Mouse (Mus musculus): Measurements from ENCODE around the gene Cabp7. TPM values are rescaled to one million over a fixed set of nuclear protein-coding genes. Genes with fewer than 3 reads are reported as not detected.

The Cabp7 gene
- polyA plus RNA-seq, 1 experiment from 2014 or later: 2.3 TPM

DNA sequence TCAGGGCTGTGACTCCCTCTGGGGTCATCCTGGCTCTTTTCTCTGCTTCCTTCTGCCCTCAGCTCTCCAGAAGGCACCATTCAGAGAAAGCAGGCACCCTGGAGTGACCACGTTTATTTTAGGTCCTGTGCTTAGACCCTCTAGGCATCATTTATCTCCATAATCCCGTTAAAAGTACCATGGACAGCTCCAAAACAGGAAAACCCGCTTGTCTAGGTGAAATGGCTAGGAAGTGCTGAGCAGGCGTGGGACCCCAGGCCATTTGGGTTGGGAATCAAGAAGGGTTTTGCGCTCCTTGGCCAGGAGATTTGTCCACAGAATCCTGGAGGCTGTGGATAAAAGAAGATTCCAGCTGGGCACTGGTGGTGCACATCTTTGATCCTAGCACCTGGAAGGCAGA is 17.1 kb upstream of the Cabp7 start:
- Histone ChIP-seq H3K9ac (no peak overlapping the region), H3K4me3 (no peak overlapping the region), H3K4me2 (no peak overlapping the region), H3K27me3 (no peaks in the 10 kb centered on the region), H3K27ac (replicated peaks) (no peak overlapping the region), H3K9me3 (no peaks in the 10 kb centered on the region), H3K4me1 (replicated peaks) (peaks cover 32% of the 10 kb centered on the region), H3K36me3 (no peaks in the 10 kb centered on the region)
- no peak for ATAC-seq (ENCODE audit: low FRiP score, low read depth)
- 32% methylated on average over 5 of the region's 5 CpGs for WGBS

DNA sequence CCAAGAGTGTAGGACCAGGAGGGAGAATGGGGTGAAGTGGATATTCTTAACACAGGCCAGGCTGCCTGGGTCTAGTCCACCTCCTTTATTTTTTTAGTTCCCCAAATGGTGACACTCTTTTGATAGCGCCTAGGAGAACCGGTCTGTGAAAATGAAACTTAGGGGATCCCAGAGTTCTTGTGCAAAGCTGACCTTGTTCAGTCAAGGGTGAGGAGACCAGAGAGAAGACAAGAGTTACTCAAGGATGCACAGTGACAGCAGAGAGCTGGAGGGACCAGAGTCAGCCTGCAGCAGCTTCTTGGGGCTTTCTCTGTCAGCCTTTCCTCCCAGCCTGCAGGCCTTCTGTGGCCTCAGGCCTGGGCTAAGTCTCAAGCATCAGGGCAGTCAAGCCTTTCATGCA is 15.9 kb upstream of the Cabp7 start:
- Histone ChIP-seq H3K36me3 (no peaks in the 10 kb centered on the region), H3K27me3 (no peaks in the 10 kb centered on the region), H3K9me3 (no peaks in the 10 kb centered on the region), H3K4me2 (no peak overlapping the region), H3K27ac (replicated peaks) (0 out of 2 replicates have a peak overlapping the region, but pooled peaks have one; percentile 39), H3K4me3 (no peak overlapping the region), H3K9ac (no peak overlapping the region), H3K4me1 (replicated peaks) (peaks cover 32% of the 10 kb centered on the region)
- ATAC-seq (ENCODE audit: low FRiP score, low read depth): no peak
- 25% methylated on average over 2 of the region's 2 CpGs for WGBS

DNA sequence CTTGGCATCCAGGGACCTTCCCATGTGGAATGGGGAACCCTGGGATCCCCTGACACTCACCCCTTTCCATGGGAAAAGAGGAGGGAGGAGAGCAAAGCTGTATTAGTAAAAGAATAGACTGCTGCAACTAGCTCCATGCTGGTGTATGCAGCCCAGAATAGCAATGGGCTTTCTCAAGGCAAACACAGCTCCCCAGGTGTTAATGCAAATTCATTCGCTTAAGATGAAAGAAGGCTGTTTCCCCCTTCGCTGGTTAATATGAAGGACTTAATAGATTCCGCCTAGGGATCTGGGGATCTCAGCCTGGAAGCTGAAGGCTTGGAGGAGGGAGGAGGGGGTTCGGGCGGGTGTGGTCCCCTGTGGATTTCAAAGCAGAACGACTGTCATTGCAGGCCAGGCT is 15.4 kb upstream of the Cabp7 start:
- H3K36me3 ChIP-seq: no peaks in the 10 kb centered on the region
- no peaks in the 10 kb centered on the region for H3K27me3 ChIP-seq
- H3K4me1 ChIP-seq (replicated peaks): peaks cover 32% of the 10 kb centered on the region
- no peak overlapping the region for H3K4me3 ChIP-seq
- peak overlapping the region; percentile 53 for H3K27ac ChIP-seq (replicated peaks)
- WGBS: 8% methylated on average over 6 of the region's 6 CpGs
- no peak overlapping the region for H3K4me2 ChIP-seq
- no peaks in the 10 kb centered on the region for H3K9me3 ChIP-seq
- peak; percentile 28; the same call in 1 of the 2 replicates for ATAC-seq (ENCODE audit: low FRiP score, low read depth)
- H3K9ac ChIP-seq: no peak overlapping the region

DNA sequence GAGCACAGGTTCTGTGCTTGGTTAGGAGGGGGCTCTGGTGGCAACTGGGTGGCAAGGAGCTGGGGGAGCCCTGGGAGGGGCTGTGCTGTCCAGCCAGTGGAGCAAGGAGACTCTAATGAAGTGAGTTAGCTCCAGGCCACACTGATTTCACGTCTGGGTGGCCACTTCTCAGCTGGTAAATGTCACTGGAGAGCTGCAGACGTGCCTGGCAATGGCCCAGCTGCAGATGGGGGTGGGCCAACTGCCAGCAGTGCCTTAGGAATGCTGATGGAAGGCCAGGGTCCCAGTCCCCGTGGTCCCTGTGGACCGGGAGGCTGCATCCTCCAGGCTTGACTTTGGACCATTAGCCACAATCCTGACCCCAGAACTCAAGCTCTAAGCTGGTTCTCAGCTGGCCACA is 13.9 kb upstream of the Cabp7 start:
- ATAC-seq (ENCODE audit: low FRiP score, low read depth): peak; percentile 16; the same call in 1 of the 2 replicates
- Histone ChIP-seq H3K36me3 (no peaks in the 10 kb centered on the region), H3K4me3 (no peak overlapping the region), H3K4me2 (no peak overlapping the region), H3K9me3 (no peaks in the 10 kb centered on the region), H3K9ac (no peak overlapping the region), H3K27me3 (no peaks in the 10 kb centered on the region), H3K4me1 (replicated peaks) (peaks cover 36% of the 10 kb centered on the region), H3K27ac (replicated peaks) (no peak overlapping the region)
- 13% methylated on average over 4 of the region's 4 CpGs for WGBS

DNA sequence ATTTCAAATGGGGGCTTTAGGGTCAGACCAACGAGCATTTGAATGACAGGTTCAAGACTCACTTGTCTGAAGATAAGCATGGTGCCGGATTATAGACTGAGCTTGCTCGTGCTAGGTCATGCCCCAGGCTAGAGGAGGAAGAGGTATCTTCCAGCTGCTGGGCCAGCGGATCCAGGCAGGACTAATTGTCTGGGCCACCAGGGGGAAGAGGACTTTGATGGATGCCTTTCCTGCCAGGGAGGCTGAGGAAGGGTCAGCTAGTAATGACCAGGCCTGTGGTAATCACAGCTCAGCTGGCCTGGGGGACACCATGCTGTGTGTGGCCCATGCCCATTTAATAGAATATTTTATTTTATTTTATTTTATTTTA is 11.2 kb upstream of the Cabp7 start:
- Histone ChIP-seq H3K27me3 (no peaks in the 10 kb centered on the region), H3K4me2 (no peak overlapping the region), H3K4me1 (replicated peaks) (peaks cover 38% of the 10 kb centered on the region), H3K27ac (replicated peaks) (no peak overlapping the region), H3K36me3 (no peaks in the 10 kb centered on the region), H3K4me3 (no peak overlapping the region), H3K9me3 (no peaks in the 10 kb centered on the region), H3K9ac (no peak overlapping the region)
- 19% methylated on average over 4 of the region's 4 CpGs for WGBS
- no peak for ATAC-seq (ENCODE audit: low FRiP score, low read depth)

DNA sequence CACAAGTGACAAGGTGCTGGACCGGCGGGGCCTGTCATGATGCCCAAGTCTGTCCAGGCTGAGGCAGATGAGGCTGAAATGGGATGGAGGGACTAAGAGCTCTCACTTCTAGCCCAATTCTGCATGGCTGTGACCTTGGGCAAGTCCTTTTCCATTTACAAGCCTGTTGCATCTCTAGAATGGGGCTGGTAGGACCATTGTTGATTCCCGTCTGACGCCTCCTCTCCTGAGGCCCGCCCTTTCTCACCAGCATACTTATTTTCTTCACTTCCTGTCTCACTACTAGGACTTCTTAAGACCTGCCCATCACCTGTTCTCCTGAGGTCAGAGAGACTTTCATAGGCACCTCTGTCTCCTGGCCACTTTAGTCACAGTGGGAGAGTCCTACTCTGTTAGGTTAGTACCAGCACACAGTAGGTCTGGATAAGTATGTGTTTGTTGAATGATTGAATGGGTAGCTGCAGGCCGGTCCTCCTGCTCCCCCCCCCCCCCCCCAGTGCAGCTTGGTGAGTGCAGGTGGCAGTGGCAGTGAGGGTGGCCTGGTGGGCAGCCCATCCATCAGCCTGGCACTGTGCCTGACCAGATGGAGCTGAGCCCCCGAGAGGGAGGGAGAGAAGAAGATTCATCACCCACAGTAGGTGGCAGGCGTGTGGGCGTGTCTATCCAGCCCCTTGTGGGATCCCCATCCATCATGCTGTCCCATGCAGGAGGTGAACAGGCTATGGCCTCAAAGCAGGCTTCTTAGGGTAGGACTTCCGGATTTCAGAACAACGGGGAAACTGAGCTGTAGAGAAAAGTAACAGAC is 10.6 kb upstream of the Cabp7 start:
- Histone ChIP-seq H3K9me3 (no peaks in the 10 kb centered on the region), H3K4me2 (no peak overlapping the region), H3K27me3 (no peaks in the 10 kb centered on the region), H3K4me3 (no peak overlapping the region), H3K27ac (replicated peaks) (no peak overlapping the region), H3K36me3 (no peaks in the 10 kb centered on the region), H3K4me1 (replicated peaks) (peaks cover 34% of the 10 kb centered on the region), H3K9ac (no peak overlapping the region)
- no peak for ATAC-seq (ENCODE audit: low FRiP score, low read depth)
- WGBS: 36% methylated on average over 11 of the region's 11 CpGs

DNA sequence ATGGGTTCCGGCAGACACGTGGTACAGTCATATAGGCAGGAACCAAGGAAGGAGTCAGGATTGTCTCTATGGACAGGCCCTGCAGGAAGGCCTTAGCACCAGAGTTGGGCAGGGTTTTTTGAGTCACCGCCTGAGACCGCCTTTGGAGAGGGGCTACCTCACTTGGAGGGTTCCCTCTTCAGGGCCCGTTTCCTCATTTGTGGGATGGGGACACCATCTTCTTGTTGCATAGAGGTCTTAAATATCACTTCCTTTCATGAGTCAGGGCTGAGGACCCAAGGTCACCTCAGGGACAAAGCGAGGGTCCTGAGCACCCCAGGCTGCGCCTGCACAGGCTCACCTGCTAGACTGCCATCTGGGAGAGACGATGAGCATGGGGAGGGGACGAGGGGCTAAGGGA is 9.9 kb upstream of the Cabp7 start:
- no peak for ATAC-seq (ENCODE audit: low FRiP score, low read depth)
- Histone ChIP-seq H3K4me2 (no peak overlapping the region), H3K27me3 (peaks cover 4% of the 10 kb centered on the region; the same call in 1 of the 2 replicates), H3K4me1 (replicated peaks) (peaks cover 27% of the 10 kb centered on the region), H3K36me3 (no peaks in the 10 kb centered on the region), H3K27ac (replicated peaks) (no peak overlapping the region), H3K9me3 (no peaks in the 10 kb centered on the region), H3K9ac (no peak overlapping the region), H3K4me3 (no peak overlapping the region)
- 79% methylated on average over 9 of the region's 9 CpGs for WGBS

DNA sequence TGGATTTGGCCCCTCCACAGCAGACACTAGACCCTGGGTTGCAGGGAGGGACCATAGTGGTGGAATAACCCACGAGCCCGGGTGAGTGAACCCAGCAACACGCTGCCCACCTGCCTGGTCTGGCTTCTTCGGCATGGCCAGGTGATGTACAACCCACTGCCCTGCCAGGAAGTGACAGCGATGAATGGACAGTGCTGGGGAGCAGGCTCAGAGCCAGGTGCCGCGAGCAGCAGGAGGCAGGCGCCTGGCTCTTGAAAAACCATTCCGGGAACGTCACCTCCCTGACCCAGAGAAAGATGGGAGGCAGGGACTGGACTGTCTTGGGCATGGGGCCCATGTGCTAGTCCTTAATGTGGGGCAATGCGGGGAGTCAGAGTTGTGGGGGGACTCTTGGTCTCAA is 8.3 kb upstream of the Cabp7 start:
- 56% methylated on average over 11 of the region's 11 CpGs for WGBS
- no peak for ATAC-seq (ENCODE audit: low FRiP score, low read depth)
- H3K4me1 ChIP-seq (replicated peaks): peaks cover 17% of the 10 kb centered on the region; the same call in 1 of the 2 replicates
- no peak overlapping the region for H3K4me3 ChIP-seq
- H3K27me3 ChIP-seq: peaks cover 13% of the 10 kb centered on the region
- no peak overlapping the region for H3K9ac ChIP-seq
- H3K27ac ChIP-seq (replicated peaks): no peak overlapping the region
- no peaks in the 10 kb centered on the region for H3K36me3 ChIP-seq
- no peaks in the 10 kb centered on the region for H3K9me3 ChIP-seq
- no peak overlapping the region for H3K4me2 ChIP-seq

DNA sequence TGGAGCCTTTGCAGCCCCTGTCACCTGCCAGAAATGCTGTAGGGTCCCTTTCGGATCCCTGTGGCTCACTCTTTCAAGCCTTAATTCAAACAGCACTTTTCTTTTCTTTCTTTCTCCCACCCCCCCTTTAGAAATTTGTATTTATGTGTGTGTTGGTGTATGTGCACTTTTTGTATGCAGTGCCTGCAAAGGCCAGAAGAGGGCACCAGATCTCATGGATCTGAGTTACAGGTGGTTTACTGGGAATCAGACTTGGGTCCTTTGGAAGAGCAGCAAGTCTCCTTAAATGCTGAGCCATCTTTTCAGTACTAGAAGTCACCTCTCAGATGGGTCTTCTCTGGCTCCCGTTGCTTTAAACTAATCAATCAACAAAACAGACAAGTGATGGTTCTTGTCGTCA is 7.5 kb upstream of the Cabp7 start:
- no peaks in the 10 kb centered on the region for H3K9me3 ChIP-seq
- H3K36me3 ChIP-seq: no peaks in the 10 kb centered on the region
- H3K9ac ChIP-seq: no peak overlapping the region
- H3K4me3 ChIP-seq: no peak overlapping the region
- H3K4me2 ChIP-seq: no peak overlapping the region
- peaks cover 17% of the 10 kb centered on the region; the same call in 1 of the 2 replicates for H3K4me1 ChIP-seq (replicated peaks)
- no peak for ATAC-seq (ENCODE audit: low FRiP score, low read depth)
- no peak overlapping the region for H3K27ac ChIP-seq (replicated peaks)
- H3K27me3 ChIP-seq: peaks cover 20% of the 10 kb centered on the region
- 93% methylated on average over 3 of the region's 3 CpGs for WGBS

DNA sequence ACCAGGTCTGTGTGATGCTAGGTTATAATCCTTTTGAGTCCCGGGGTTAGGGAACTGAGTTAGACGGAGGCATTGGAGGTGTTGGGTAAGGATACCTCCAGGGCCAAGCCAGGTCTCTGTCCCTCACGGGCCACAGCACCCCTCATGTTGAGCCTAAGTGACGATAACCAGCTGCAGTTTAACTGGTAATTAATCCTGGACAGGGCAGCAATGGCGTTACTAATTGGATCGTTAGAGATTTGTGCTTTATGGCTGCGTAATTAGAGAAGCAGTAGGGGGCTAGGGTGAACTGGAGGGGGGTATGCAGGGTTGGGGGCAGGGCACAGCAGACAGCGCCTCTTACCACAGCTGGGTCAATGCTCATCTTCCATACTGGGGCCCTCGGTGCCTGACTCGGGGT is 6.3 kb upstream of the Cabp7 start:
- no peak overlapping the region for H3K27ac ChIP-seq (replicated peaks)

DNA sequence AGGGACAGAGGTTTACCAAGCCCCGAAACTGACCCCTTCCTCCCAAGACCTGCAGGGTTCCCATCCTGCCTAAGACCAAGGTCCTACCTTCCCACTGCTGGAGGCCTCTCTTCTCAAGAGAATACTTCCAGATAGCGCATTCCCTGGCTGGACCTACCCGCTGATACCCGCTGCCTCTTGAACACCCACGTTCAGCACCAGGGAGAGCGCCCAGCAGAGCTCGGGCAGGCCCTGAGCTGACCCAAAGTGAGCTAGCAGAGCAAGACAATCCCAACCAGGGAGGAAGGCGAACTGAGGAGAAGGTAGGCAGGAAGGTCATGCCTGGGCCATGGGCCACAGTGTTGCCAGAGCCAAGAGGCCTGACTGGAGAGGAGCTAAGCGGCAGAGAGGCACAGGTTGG is 3.7 kb upstream of the Cabp7 start:
- Histone ChIP-seq H3K4me3 (no peak overlapping the region), H3K4me1 (replicated peaks) (peaks cover 38% of the 10 kb centered on the region), H3K27ac (replicated peaks) (no peak overlapping the region), H3K9ac (no peak overlapping the region), H3K4me2 (no peak overlapping the region), H3K36me3 (no peaks in the 10 kb centered on the region), H3K27me3 (peaks cover 35% of the 10 kb centered on the region), H3K9me3 (no peaks in the 10 kb centered on the region)
- WGBS: 20% methylated on average over 9 of the region's 9 CpGs
- ATAC-seq (ENCODE audit: low FRiP score, low read depth): no peak

More for the DNA sequence above, 6.3 kb upstream of the Cabp7 start:
- H3K4me1 ChIP-seq (replicated peaks): peaks cover 22% of the 10 kb centered on the region
- H3K36me3 ChIP-seq: no peaks in the 10 kb centered on the region
- WGBS: 28% methylated on average over 10 of the region's 10 CpGs
- no peak overlapping the region for H3K4me3 ChIP-seq
- peaks cover 27% of the 10 kb centered on the region for H3K27me3 ChIP-seq
- no peaks in the 10 kb centered on the region for H3K9me3 ChIP-seq
- no peak for ATAC-seq (ENCODE audit: low FRiP score, low read depth)
- no peak overlapping the region for H3K4me2 ChIP-seq
- no peak overlapping the region for H3K9ac ChIP-seq

DNA sequence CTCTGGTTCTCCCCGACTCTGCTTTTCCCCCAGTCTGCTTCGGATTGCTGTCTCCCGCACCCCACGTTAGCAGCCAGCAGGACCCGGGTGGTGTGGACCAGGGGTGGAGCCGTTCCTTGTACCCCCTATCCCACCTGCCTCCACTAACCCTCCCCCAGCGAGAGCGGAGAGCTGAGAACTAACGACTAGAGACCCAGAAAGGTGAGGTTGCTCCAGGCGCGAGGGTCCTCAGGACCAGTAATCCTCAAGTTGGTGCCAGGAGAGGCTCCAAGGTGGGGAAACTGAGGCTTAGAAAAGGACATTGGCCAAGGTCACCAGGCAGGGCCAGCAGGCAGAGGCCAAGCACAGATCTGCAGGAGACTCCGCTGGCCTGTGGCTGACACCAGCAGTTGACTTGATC is 707 bp upstream of the Cabp7 start:
- peak overlapping the region; percentile 100 for H3K4me2 ChIP-seq
- no peaks in the 10 kb centered on the region for H3K36me3 ChIP-seq
- H3K4me3 ChIP-seq: peak overlapping the region; percentile 61
- WGBS: under 1% methylated on average over 12 of the region's 12 CpGs
- peak overlapping the region; percentile 56 for H3K9ac ChIP-seq
- no peak overlapping the region for H3K27ac ChIP-seq (replicated peaks)
- H3K27me3 ChIP-seq: peaks cover 54% of the 10 kb centered on the region
- H3K9me3 ChIP-seq: no peaks in the 10 kb centered on the region
- ATAC-seq (ENCODE audit: low FRiP score, low read depth): no peak
- peaks cover 32% of the 10 kb centered on the region for H3K4me1 ChIP-seq (replicated peaks)

DNA sequence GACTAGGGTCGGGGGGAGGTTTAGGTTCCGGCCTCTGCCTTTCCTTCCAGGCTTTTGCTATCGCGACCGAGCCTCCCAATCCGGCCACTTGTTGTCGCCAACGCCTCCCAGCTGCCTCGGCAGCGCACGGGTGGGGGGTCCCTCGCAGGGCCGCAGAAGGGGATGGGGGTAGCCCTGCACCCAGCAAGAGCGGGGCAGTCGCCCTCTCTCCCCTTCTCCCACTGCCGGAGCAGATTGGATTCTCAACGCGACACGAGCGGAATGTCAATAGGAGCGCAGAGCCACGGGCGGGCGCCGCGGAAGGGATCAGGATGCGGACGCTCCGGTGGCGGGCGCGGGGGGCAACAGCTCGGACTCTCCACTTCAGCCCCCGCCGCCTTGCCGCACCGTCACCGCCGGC is 609 bp downstream of the Cabp7 start:
- Histone ChIP-seq H3K27ac (replicated peaks) (no peak overlapping the region), H3K9ac (peak overlapping the region; percentile 56), H3K36me3 (no peaks in the 10 kb centered on the region), H3K4me3 (peak overlapping the region; percentile 61), H3K9me3 (no peaks in the 10 kb centered on the region), H3K4me1 (replicated peaks) (peaks cover 32% of the 10 kb centered on the region), H3K4me2 (peak overlapping the region; percentile 100), H3K27me3 (peaks cover 48% of the 10 kb centered on the region)
- 0% methylated on average over 28 of the region's 39 CpGs for WGBS
- peak; percentile 24; the same call in 1 of the 2 replicates for ATAC-seq (ENCODE audit: low FRiP score, low read depth)

Data from hindbrain, embryonic 15.5 days (tissue).